Mouse (Mus musculus): ENCODE measurements at regions not wholly inside any gene's neighbourhood (a gene's known extent, or its start where the extent isn't known, plus 50 kb on each side); places are given as distances from the start of the nearest gene placed in this dataset.

DNA sequence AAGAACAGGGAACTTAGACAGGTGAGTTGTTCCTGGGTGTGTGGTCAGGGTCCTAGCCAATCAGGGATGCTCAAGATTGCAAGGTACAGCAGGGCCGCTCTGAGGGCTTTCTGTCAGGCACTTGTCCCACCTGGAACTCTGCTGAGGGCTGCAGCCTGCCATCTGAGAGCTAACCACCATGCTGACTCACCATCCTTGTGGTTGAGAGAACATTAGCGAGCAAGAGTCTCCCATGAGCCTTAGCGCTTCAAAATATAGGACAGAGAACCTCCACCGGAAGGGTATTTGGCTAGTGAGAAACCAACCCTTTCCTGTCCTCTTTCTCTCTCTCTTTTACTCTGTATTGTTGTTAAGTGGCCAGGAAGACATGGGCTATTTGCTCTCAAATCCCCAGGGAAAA, 104.1 kb upstream of the Rasgrp1 start:
- TF ChIP-seq CTCF (conservative IDR thresholded peaks at IDR 0.05; ENCODE audit: insufficient read depth, insufficient read length, low read depth, low read length) (no peak), POLR2A (IDR thresholded peaks at IDR 0.05; ENCODE audit: low read depth, low read length) (no peak)

All from kidney, adult 2 months (tissue).